7 mouse cellular contexts compared by ENCODE assay signal in genomic region chr4:117830124-117830551, GRCm38 (mm10). TPM values are rescaled to one million over a fixed set of nuclear protein-coding genes. Genes with fewer than 3 reads are reported as not detected.
DNase-seq lines count a peak whose midpoint lies in the region; ATAC-seq and TF ChIP-seq lines count a peak whose summit lies in the region.

No protein-coding gene starts in this region.

- peak overlapping the region; percentile 22; the same call in 1 of the 2 replicates for H3K4me2 ChIP-seq in embryonic facial prominence, embryonic 15.5 days (replicated peaks)
- peak overlapping the region; percentile 32 for H3K4me2 ChIP-seq in heart, postnatal 0 days (ENCODE audit: low read depth, low read length)
- H3K4me2 ChIP-seq in stomach, embryonic 16.5 days (ENCODE audit: low read depth, low read length): peak overlapping the region; percentile 40

- H3K9ac ChIP-seq in embryonic facial prominence, embryonic 15.5 days: no peak overlapping the region
- no peak overlapping the region for H3K9ac ChIP-seq in heart, postnatal 0 days (replicated peaks; ENCODE audit: low read depth, low read length)
- peak overlapping the region; percentile 51 for H3K9ac ChIP-seq in stomach, embryonic 16.5 days (ENCODE audit: low read length)

- H3K27ac ChIP-seq in embryonic facial prominence, embryonic 15.5 days (replicated peaks): no peak overlapping the region
- H3K27ac ChIP-seq in heart, postnatal 0 days (ENCODE audit: low read depth): no peak overlapping the region
- peak overlapping the region; percentile 73 for H3K27ac ChIP-seq in stomach, embryonic 16.5 days (ENCODE audit: low read length)

- no peaks in the 10 kb centered on the region for H3K36me3 ChIP-seq in embryonic facial prominence, embryonic 15.5 days
- no peaks in the 10 kb centered on the region for H3K36me3 ChIP-seq in heart, postnatal 0 days (replicated peaks; ENCODE audit: control insufficient read depth, insufficient read depth, low read length)
- no peaks in the 10 kb centered on the region for H3K36me3 ChIP-seq in stomach, embryonic 16.5 days (ENCODE audit: control insufficient read depth, insufficient read depth, low read length)

- no peak for TF ChIP-seq CTCF in heart, postnatal 0 days (IDR thresholded peaks at IDR 0.05; ENCODE audit: low read depth)

- no peak for TF ChIP-seq EP300 in heart, postnatal 0 days (IDR thresholded peaks at IDR 0.05; ENCODE audit: low read depth)

- no peak overlapping the region for H3K4me3 ChIP-seq in embryonic facial prominence, embryonic 15.5 days (replicated peaks)
- no peak overlapping the region for H3K4me3 ChIP-seq in heart, postnatal 0 days (ENCODE audit: low read depth, low read length)
- H3K4me3 ChIP-seq in stomach, embryonic 16.5 days (replicated peaks; ENCODE audit: low read length): no peak overlapping the region

- H3K27me3 ChIP-seq in embryonic facial prominence, embryonic 15.5 days: no peaks in the 10 kb centered on the region
- H3K27me3 ChIP-seq in heart, postnatal 0 days (ENCODE audit: control insufficient read depth, insufficient read depth, low read length): 0 out of 2 replicates have a peak, but pooled peaks cover 4% of the 10 kb centered on the region
- H3K27me3 ChIP-seq in stomach, embryonic 16.5 days (ENCODE audit: control insufficient read depth, insufficient read depth, low read length): no peaks in the 10 kb centered on the region

- ATAC-seq in embryonic facial prominence, embryonic 15.5 days (ENCODE audit: insufficient number of reproducible peaks, low FRiP score, low TSS enrichment, low read depth): 0 out of 2 replicates have a peak, but pooled peaks have one; percentile 18
- ATAC-seq in heart, postnatal 0 days (ENCODE audit: insufficient read depth, low read depth): peak; percentile 65
- peak; percentile 36; the same call in 1 of the 2 replicates for ATAC-seq in megakaryocyte, adult 5-6 weeks (ENCODE audit: poor library complexity, severe bottlenecking)
- ATAC-seq in stomach, embryonic 16.5 days (ENCODE audit: insufficient read depth, low FRiP score): peak; percentile 81

- 16% methylated on average over 5 of the region's 5 CpGs for WGBS in embryonic facial prominence, embryonic 15.5 days
- 0% methylated on average over 5 of the region's 5 CpGs for WGBS in heart, postnatal 0 days
- WGBS in stomach, embryonic 16.5 days: 5% methylated on average over 5 of the region's 5 CpGs

- H3K9me3 ChIP-seq in embryonic facial prominence, embryonic 15.5 days (replicated peaks): no peaks in the 10 kb centered on the region
- H3K9me3 ChIP-seq in heart, postnatal 0 days (replicated peaks; ENCODE audit: control insufficient read depth, low read length): no peaks in the 10 kb centered on the region
- no peaks in the 10 kb centered on the region for H3K9me3 ChIP-seq in stomach, embryonic 16.5 days (replicated peaks; ENCODE audit: control insufficient read depth, low read length)

- H3K4me1 ChIP-seq in embryonic facial prominence, embryonic 15.5 days: peaks cover 26% of the 10 kb centered on the region
- peaks cover 18% of the 10 kb centered on the region for H3K4me1 ChIP-seq in heart, postnatal 0 days (ENCODE audit: control insufficient read depth, insufficient read depth)
- H3K4me1 ChIP-seq in stomach, embryonic 16.5 days (ENCODE audit: control insufficient read depth, insufficient read depth, low read length): peaks cover 39% of the 10 kb centered on the region

- peak; percentile 15 for DNase-seq in adrenal gland, postnatal 25 days
- DNase-seq in heart, postnatal 0 days (ENCODE audit: low spot score): peak; percentile 48
- DNase-seq in kidney, postnatal 25 days: peak; percentile 62 to 76
- no peak for DNase-seq in thymus, postnatal 14 days

RNA-seq across cellular contexts. Expression of gene Slc6a9, which starts 4.2 kb away (rescaled TPM):
- 17.2 and 18.3 TPM in 2 replicates for total RNA-seq in adrenal gland, postnatal 25 days (2021)
- polyA plus RNA-seq in embryonic facial prominence, embryonic 15.5 days (2015; fragmentation: Nextera tagmentation; extraction: Ambion mirVana): 9.4 and 13.2 TPM in 2 replicates
- 2.1 and 3.6 TPM in 2 replicates for total RNA-seq in heart, postnatal 0 days (2014; rRNA removed; ENCODE audit: low replicate concordance)
- 1.7 and 2.0 TPM in 2 replicates for polyA plus RNA-seq in heart, postnatal 0 days (2015; fragmentation: Nextera tagmentation; extraction: Ambion mirVana)
- total RNA-seq in megakaryocyte, adult 5-6 weeks (2015): 0.76 and 2.6 TPM in 2 replicates
- total RNA-seq in megakaryocyte, adult 5-6 weeks (2017): 1.9 and 6.1 TPM in 2 replicates
- polyA plus RNA-seq in stomach, embryonic 16.5 days (2015; fragmentation: Nextera tagmentation; extraction: Ambion mirVana): 15.4 and 16.9 TPM in 2 replicates

RNA-seq across cellular contexts. Expression of gene Ccdc24, which starts 42.2 kb away (rescaled TPM):
- 0.79 TPM in 1 of 2 replicates, not detected in the other for total RNA-seq in adrenal gland, postnatal 25 days (2021)
- polyA plus RNA-seq in embryonic facial prominence, embryonic 15.5 days (2015; fragmentation: Nextera tagmentation; extraction: Ambion mirVana): 1.5 and 3.6 TPM in 2 replicates
- total RNA-seq in heart, postnatal 0 days (2014; rRNA removed; ENCODE audit: low replicate concordance): 1.4 and 1.6 TPM in 2 replicates
- 0.27 and 0.45 TPM in 2 replicates for polyA plus RNA-seq in heart, postnatal 0 days (2015; fragmentation: Nextera tagmentation; extraction: Ambion mirVana)
- not detected in 2 replicates for total RNA-seq in megakaryocyte, adult 5-6 weeks (2015)
- not detected in 2 replicates for total RNA-seq in megakaryocyte, adult 5-6 weeks (2017)
- 0.62 and 1.6 TPM in 2 replicates for polyA plus RNA-seq in stomach, embryonic 16.5 days (2015; fragmentation: Nextera tagmentation; extraction: Ambion mirVana)

RNA-seq across cellular contexts. Expression of gene B4galt2, which starts 53.1 kb away (rescaled TPM):
- total RNA-seq in adrenal gland, postnatal 25 days (2021): 12.6 and 18.6 TPM in 2 replicates
- 31.1 and 32.0 TPM in 2 replicates for polyA plus RNA-seq in embryonic facial prominence, embryonic 15.5 days (2015; fragmentation: Nextera tagmentation; extraction: Ambion mirVana)
- total RNA-seq in heart, postnatal 0 days (2014; rRNA removed; ENCODE audit: low replicate concordance): 33.0 and 35.9 TPM in 2 replicates
- polyA plus RNA-seq in heart, postnatal 0 days (2015; fragmentation: Nextera tagmentation; extraction: Ambion mirVana): 5.9 and 6.1 TPM in 2 replicates
- not detected in 2 replicates for total RNA-seq in megakaryocyte, adult 5-6 weeks (2015)
- total RNA-seq in megakaryocyte, adult 5-6 weeks (2017): 0.61 TPM in 1 of 2 replicates, not detected in the other
- polyA plus RNA-seq in stomach, embryonic 16.5 days (2015; fragmentation: Nextera tagmentation; extraction: Ambion mirVana): 11.4 and 14.6 TPM in 2 replicates

RNA-seq across cellular contexts. Expression of gene Atp6v0b, which starts 57.0 kb away (rescaled TPM):
- total RNA-seq in adrenal gland, postnatal 25 days (2021): 231 and 241 TPM in 2 replicates
- polyA plus RNA-seq in embryonic facial prominence, embryonic 15.5 days (2015; fragmentation: Nextera tagmentation; extraction: Ambion mirVana): 252 and 271 TPM in 2 replicates
- total RNA-seq in heart, postnatal 0 days (2014; rRNA removed; ENCODE audit: low replicate concordance): 314 and 356 TPM in 2 replicates
- polyA plus RNA-seq in heart, postnatal 0 days (2015; fragmentation: Nextera tagmentation; extraction: Ambion mirVana): 216 and 235 TPM in 2 replicates
- total RNA-seq in megakaryocyte, adult 5-6 weeks (2015): 482 and 584 TPM in 2 replicates
- 229 and 245 TPM in 2 replicates for total RNA-seq in megakaryocyte, adult 5-6 weeks (2017)
- 224 and 241 TPM in 2 replicates for polyA plus RNA-seq in stomach, embryonic 16.5 days (2015; fragmentation: Nextera tagmentation; extraction: Ambion mirVana)

Comparison
In these comparisons a context has a peak if more than half of its experiments do, and no peak if none do; other contexts are left out.
1. ATAC-seq: peak in every context shown above with its lines; median percentile 81 in stomach, embryonic 16.5 days; 65 in heart, postnatal 0 days; 36 in megakaryocyte, adult 5-6 weeks; 18 in embryonic facial prominence, embryonic 15.5 days.